Mouse (Mus musculus) liver, embryonic 11.5 days (tissue): ENCODE measurements around the gene Pcca. TPM values are rescaled to one million over a fixed set of nuclear protein-coding genes. Genes with fewer than 3 reads are reported as not detected.

Experiments used
- ATAC-seq: fragments of 200-750 bp; cut with Nextera tagmentation; replicated peaks from 2 replicates; pipeline ENCODE4 v1.8.0; 2017; ENCODE audit warnings: moderate number of reproducible peaks, mild to moderate bottlenecking, moderate TSS enrichment, moderate library complexity; ENCODE audit not compliant: low FRiP score
- DNase-seq: peaks from one replicate; pipeline ENCODE4 v3.0.0-alpha.2; 2017; ENCODE audit warnings: low spot score
- H3K27ac ChIP-seq: fragments of 300-500 bp; sonication (generic); 2 replicates; pipeline ENCODE4 v1.5.1; 2014; ENCODE audit warnings: mild to moderate bottlenecking, low read depth, low read length, control low read depth
- H3K27me3 ChIP-seq: fragments of 300-500 bp; sonication (generic); replicated peaks from 2 replicates; pipeline ENCODE4 v1.6.1; 2014; ENCODE audit warnings: low read length, mixed read lengths; ENCODE audit not compliant: control insufficient read depth, insufficient read depth
- H3K36me3 ChIP-seq: fragments of 300-500 bp; sonication (generic); 2 replicates; pipeline ENCODE4 v1.6.1; 2014; ENCODE audit warnings: mild to moderate bottlenecking, low read length, moderate library complexity, mixed read lengths; ENCODE audit not compliant: control insufficient read depth, insufficient read depth
- H3K4me1 ChIP-seq: fragments of 300-500 bp; sonication (generic); replicated peaks from 2 replicates; pipeline ENCODE4 v1.6.1; 2014; ENCODE audit warnings: low read length, mixed read lengths; ENCODE audit not compliant: control insufficient read depth, insufficient read depth
- H3K4me2 ChIP-seq: fragments of 300-500 bp; sonication (generic); 2 replicates; pipeline ENCODE4 v1.6.1; 2014; ENCODE audit warnings: mild to moderate bottlenecking, control low read depth, moderate library complexity
- H3K4me3 ChIP-seq: fragments of 300-500 bp; sonication (generic); 2 replicates; pipeline ENCODE4 v1.5.1; 2014; ENCODE audit warnings: low read depth, low read length, control low read depth
- H3K9ac ChIP-seq: fragments of 300-500 bp; sonication (generic); 2 replicates; pipeline ENCODE4 v1.6.1; 2014; ENCODE audit warnings: low read depth, low read length, control low read depth
- H3K9me3 ChIP-seq: fragments of 300-500 bp; sonication (generic); 2 replicates; pipeline ENCODE4 v1.6.1; 2016; ENCODE audit warnings: low read length, inconsistent platforms, mixed read lengths; ENCODE audit not compliant: control insufficient read depth
- WGBS: fragments of 180-500 bp; shearing (Covaris S2); extraction: QIAGEN DNeasy Blood & Tissue Kit; methylation state at CpG from one replicate; pipeline ENCODE4 v1.1.7; 2014; 5-methylcytosine and 5-hydroxymethylcytosine counted together
- polyA plus RNA-seq: library from polyadenylated mRNA; unstranded; fragments of >200 nt; fragmentation: Nextera tagmentation; extraction: Ambion mirVana; gene quantifications from 2 replicates; pipeline ENCODE4 v1.2.1, GENCODE M21; 2014

Pcca gene
- polyA plus RNA-seq, 1 experiment from 2014 or later = 18.1 TPM

DNA sequence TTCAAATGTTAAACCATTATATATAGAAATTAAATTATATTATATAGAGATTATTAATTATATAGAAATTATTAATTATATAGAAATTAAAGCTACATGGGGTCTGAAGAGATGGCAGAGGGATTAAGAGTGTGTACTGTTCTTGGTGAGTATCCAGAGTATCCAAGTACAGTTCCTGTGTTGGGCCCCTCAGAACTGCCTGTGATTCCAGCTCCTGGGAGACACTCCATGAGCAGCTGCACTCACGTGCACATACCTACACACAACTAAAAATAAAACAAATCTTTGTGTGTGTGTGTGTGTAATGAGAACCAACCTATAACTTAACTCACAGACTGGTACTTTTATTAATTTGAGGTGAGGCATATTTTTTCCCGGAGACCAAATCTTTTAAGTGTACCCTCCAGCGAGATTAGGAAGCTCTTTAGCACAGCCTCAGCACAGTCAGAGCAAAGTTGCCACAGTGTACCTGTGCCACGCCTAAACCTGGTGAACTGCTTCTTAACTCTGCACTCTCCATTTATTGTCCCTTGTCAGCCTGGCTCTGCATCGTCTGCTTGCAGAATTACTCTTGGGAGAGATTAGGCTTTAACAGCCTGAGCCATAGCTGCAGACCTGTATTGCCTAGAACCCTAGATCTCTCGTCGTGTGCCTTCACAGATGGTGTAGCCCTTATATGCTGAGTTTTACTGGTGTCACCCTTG, 301.5 kb downstream of the Pcca start:
- Histone ChIP-seq H3K9me3 (no peaks in the 10 kb centered on the region), H3K9ac (no peak overlapping the region), H3K27ac (no peak overlapping the region), H3K4me3 (no peak overlapping the region), H3K36me3 (no peaks in the 10 kb centered on the region), H3K27me3 (no peaks in the 10 kb centered on the region), H3K4me1 (no peaks in the 10 kb centered on the region), H3K4me2 (no peak overlapping the region)
- 65% methylated on average over 7 of the region's 7 CpGs for WGBS
- DNase-seq (no peak), ATAC-seq (no peak)

- H3K9me3 ChIP-seq = no peaks in the 10 kb centered on the region
- WGBS = 43% methylated on average over 4 of the region's 4 CpGs
- no peak for DNase-seq
- no peak for ATAC-seq
- H3K4me1 ChIP-seq = no peaks in the 10 kb centered on the region
- no peaks in the 10 kb centered on the region for H3K36me3 ChIP-seq
- no peak overlapping the region for H3K27ac ChIP-seq
- no peaks in the 10 kb centered on the region for H3K27me3 ChIP-seq
- no peak overlapping the region for H3K4me2 ChIP-seq
- H3K4me3 ChIP-seq = no peak overlapping the region
- H3K9ac ChIP-seq = no peak overlapping the region
Measured at GRCm38 (mm10) chr14:122836221-122836620, 302.1 kb downstream of the Pcca start.

GRCm38 (mm10) chr14:122837018-122837417, 302.9 kb downstream of the Pcca start:
- Histone ChIP-seq H3K36me3 (no peaks in the 10 kb centered on the region), H3K4me3 (no peak overlapping the region), H3K9me3 (no peaks in the 10 kb centered on the region), H3K27me3 (no peaks in the 10 kb centered on the region), H3K9ac (no peak overlapping the region), H3K4me1 (no peaks in the 10 kb centered on the region), H3K27ac (no peak overlapping the region), H3K4me2 (no peak overlapping the region)
- no peak for DNase-seq
- WGBS = 81% methylated on average over 2 of the region's 2 CpGs
- ATAC-seq = no peak

GRCm38 (mm10) chr14:122852506-122853057, 318.5 kb downstream of the Pcca start:
- no peak for ATAC-seq
- no peaks in the 10 kb centered on the region for H3K27me3 ChIP-seq
- DNase-seq = no peak
- no peaks in the 10 kb centered on the region for H3K9me3 ChIP-seq
- H3K27ac ChIP-seq = no peak overlapping the region
- H3K4me1 ChIP-seq = no peaks in the 10 kb centered on the region
- H3K4me3 ChIP-seq = no peak overlapping the region
- no peaks in the 10 kb centered on the region for H3K36me3 ChIP-seq
- WGBS = 59% methylated on average over 5 of the region's 5 CpGs
- no peak overlapping the region for H3K9ac ChIP-seq
- H3K4me2 ChIP-seq = no peak overlapping the region

- Histone ChIP-seq H3K27ac (no peak overlapping the region), H3K4me3 (no peak overlapping the region), H3K4me1 (no peaks in the 10 kb centered on the region), H3K9ac (no peak overlapping the region), H3K27me3 (no peaks in the 10 kb centered on the region), H3K4me2 (no peak overlapping the region), H3K9me3 (no peaks in the 10 kb centered on the region), H3K36me3 (no peaks in the 10 kb centered on the region)
- 91% methylated on average over 1 of the region's 1 CpGs for WGBS
- DNase-seq (no peak), ATAC-seq (no peak)
Measured at GRCm38 (mm10) chr14:122859792-122860191, 325.7 kb downstream of the Pcca start.

- no peak for DNase-seq
- no peaks in the 10 kb centered on the region for H3K27me3 ChIP-seq
- WGBS = 60% methylated on average over 4 of the region's 4 CpGs
- H3K9me3 ChIP-seq = no peaks in the 10 kb centered on the region
- H3K9ac ChIP-seq = no peak overlapping the region
- no peak for ATAC-seq
- no peak overlapping the region for H3K4me2 ChIP-seq
- H3K4me1 ChIP-seq = no peaks in the 10 kb centered on the region
- no peak overlapping the region for H3K4me3 ChIP-seq
- no peaks in the 10 kb centered on the region for H3K36me3 ChIP-seq
- H3K27ac ChIP-seq = no peak overlapping the region
Measured at GRCm38 (mm10) chr14:122862623-122863022, 328.5 kb downstream of the Pcca start.

DNA sequence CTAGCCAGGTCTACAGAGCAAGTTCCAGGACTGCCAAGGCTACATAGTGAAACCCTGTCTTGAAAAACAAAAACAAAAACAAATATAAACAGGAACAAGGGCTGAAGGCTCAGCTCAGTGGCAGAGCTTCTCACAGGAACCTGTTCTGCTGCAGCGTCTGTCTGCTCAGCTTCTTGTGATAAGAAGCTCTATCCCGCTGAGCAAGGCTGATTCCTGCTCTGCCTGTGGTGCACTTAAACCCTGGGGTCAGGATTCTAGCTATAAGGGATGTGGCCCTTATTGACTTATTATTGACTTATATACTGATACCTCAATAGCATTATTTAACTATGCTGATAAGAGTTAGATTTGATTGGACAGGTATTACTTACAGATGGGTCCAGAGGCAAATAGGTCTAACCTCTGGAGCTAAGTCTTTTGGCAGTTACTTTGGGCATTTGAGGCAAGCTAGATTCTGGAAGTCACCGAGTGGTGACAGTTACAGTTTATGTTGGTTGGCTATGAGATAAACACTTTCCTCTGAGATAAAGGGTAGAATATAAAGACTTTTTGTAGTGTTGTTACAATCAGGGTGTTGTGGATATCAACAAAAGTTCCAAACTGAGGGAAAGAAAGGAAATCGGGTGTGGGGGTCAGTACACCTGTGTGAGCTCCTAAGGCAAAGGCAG, 331.5 kb downstream of the Pcca start:
- Histone ChIP-seq H3K27me3 (no peaks in the 10 kb centered on the region), H3K4me2 (no peak overlapping the region), H3K36me3 (no peaks in the 10 kb centered on the region), H3K4me3 (no peak overlapping the region), H3K9me3 (no peaks in the 10 kb centered on the region), H3K4me1 (no peaks in the 10 kb centered on the region), H3K9ac (no peak overlapping the region), H3K27ac (no peak overlapping the region)
- 44% methylated on average over 4 of the region's 4 CpGs for WGBS
- ATAC-seq = no peak
- DNase-seq = no peak

- no peaks in the 10 kb centered on the region for H3K36me3 ChIP-seq
- no peaks in the 10 kb centered on the region for H3K4me1 ChIP-seq
- no peaks in the 10 kb centered on the region for H3K9me3 ChIP-seq
- 82% methylated on average over 4 of the region's 4 CpGs for WGBS
- ATAC-seq (no peak), DNase-seq (no peak)
- no peak overlapping the region for H3K27ac ChIP-seq
- H3K4me3 ChIP-seq = no peak overlapping the region
- H3K27me3 ChIP-seq = no peaks in the 10 kb centered on the region
- no peak overlapping the region for H3K4me2 ChIP-seq
- H3K9ac ChIP-seq = no peak overlapping the region
Measured at GRCm38 (mm10) chr14:122867531-122868285, 333.6 kb downstream of the Pcca start.
